Mouse (Mus musculus): ENCODE measurements at regions not wholly inside any gene's neighbourhood (a gene's known extent, or its start where the extent isn't known, plus 50 kb on each side); places are given as distances from the start of the nearest gene placed in this dataset.
"Not testable (repeated sequence)": the region's sequence is repeated elsewhere in the genome, so short reads cannot be mapped to it uniquely, and the experiment has no call there.

- no peak for DNase-seq (ENCODE audit: low spot score)
Observed at GRCm38 (mm10) chr6:50821401-50822235, 167.4 kb upstream of the Npvf start.

- DNase-seq (ENCODE audit: low spot score): no peak
Observed at GRCm38 (mm10) chr6:50822236-50823151, 168.3 kb upstream of the Npvf start.

GRCm38 (mm10) chr6:50823220-50823910 lies 169.1 kb upstream of the Npvf start:
- DNase-seq (ENCODE audit: low spot score): no peak

- DNase-seq (ENCODE audit: low spot score): no peak
Observed at GRCm38 (mm10) chr6:50824466-50824865, 170.2 kb upstream of the Npvf start.

GRCm38 (mm10) chr6:50831725-50832124 lies 177.5 kb upstream of the Npvf start:
- DNase-seq (ENCODE audit: low spot score): no peak

- no peak for DNase-seq (ENCODE audit: low spot score)
Observed at GRCm38 (mm10) chr6:50835997-50836625, 181.9 kb upstream of the Npvf start.

- no peak for DNase-seq (ENCODE audit: low spot score)
Observed at GRCm38 (mm10) chr6:50840826-50841225, 186.6 kb upstream of the Npvf start.

- DNase-seq (ENCODE audit: low spot score): not testable (repeated sequence)
Observed at GRCm38 (mm10) chr6:50845246-50845645, 191.0 kb upstream of the Npvf start.

GRCm38 (mm10) chr6:50846740-50847516 lies 192.7 kb upstream of the Npvf start:
- DNase-seq (ENCODE audit: low spot score): no peak

- no peak for DNase-seq (ENCODE audit: low spot score)
Observed at GRCm38 (mm10) chr6:50847548-50847947, 193.3 kb upstream of the Npvf start.

- no peak for DNase-seq (ENCODE audit: low spot score)
Observed at GRCm38 (mm10) chr6:50859162-50859561, 204.9 kb upstream of the Npvf start.

- no peak for DNase-seq (ENCODE audit: low spot score)
Observed at GRCm38 (mm10) chr6:50877991-50878390, 223.8 kb upstream of the Npvf start.

GRCm38 (mm10) chr6:50882298-50882697 lies 228.1 kb upstream of the Npvf start:
- DNase-seq (ENCODE audit: low spot score): no peak

- no peak for DNase-seq (ENCODE audit: low spot score)
Observed at GRCm38 (mm10) chr6:50882759-50883158, 228.5 kb upstream of the Npvf start.

- no peak for DNase-seq (ENCODE audit: low spot score)
Observed at GRCm38 (mm10) chr6:50885031-50885430, 230.8 kb upstream of the Npvf start.

GRCm38 (mm10) chr6:50885771-50886360 lies 231.6 kb upstream of the Npvf start:
- DNase-seq (ENCODE audit: low spot score): no peak

- DNase-seq (ENCODE audit: low spot score): peak; percentile 34
Observed at GRCm38 (mm10) chr6:50890370-50891204, 236.3 kb upstream of the Npvf start.

- no peak for DNase-seq (ENCODE audit: low spot score)
Observed at GRCm38 (mm10) chr6:50891205-50891526, 236.9 kb upstream of the Npvf start.

GRCm38 (mm10) chr6:50898792-50899191 lies 244.6 kb upstream of the Npvf start:
- DNase-seq (ENCODE audit: low spot score): no peak
